Mouse (Mus musculus) layer of hippocampus, adult 9-10 months (tissue): ENCODE results near the gene Rabgef1.

Source experiments
- DNase-seq: peaks from one replicate; pipeline ENCODE4 v3.0.0; 2022; ENCODE audit warnings: low spot score

Gene Rabgef1

GRCm38 (mm10) chr5:130171423-130171954 lies at the start of gene Rabgef1:
Gene Rabgef1, plus strand, starts transcription at chr5:130171798.
- DNase-seq, result peak; percentile 79

- DNase-seq, result no peak
These were observed 49.2 kb upstream of the Rabgef1 start for GRCm38 (mm10) chr5:130122355-130122754.

- no peak for DNase-seq
These were observed 47.3 kb upstream of the Rabgef1 start for GRCm38 (mm10) chr5:130124271-130124670.

- no peak for DNase-seq
These were observed 42.7 kb upstream of the Rabgef1 start for GRCm38 (mm10) chr5:130128686-130129523.

- no peak for DNase-seq
These were observed 42.1 kb upstream of the Rabgef1 start for GRCm38 (mm10) chr5:130129524-130129793.

GRCm38 (mm10) chr5:130136597-130136996 lies 35.0 kb upstream of the Rabgef1 start:
- DNase-seq, result no peak

- peak; percentile 84 for DNase-seq
These were observed 32.2 kb upstream of the Rabgef1 start for GRCm38 (mm10) chr5:130139393-130139792.

- DNase-seq, result no peak
These were observed 30.5 kb upstream of the Rabgef1 start for GRCm38 (mm10) chr5:130141138-130141537.

- DNase-seq, result no peak
These were observed 29.6 kb upstream of the Rabgef1 start for GRCm38 (mm10) chr5:130142041-130142440.

GRCm38 (mm10) chr5:130143101-130143500 lies 28.5 kb upstream of the Rabgef1 start:
- no peak for DNase-seq

- no peak for DNase-seq
These were observed 27.6 kb upstream of the Rabgef1 start for GRCm38 (mm10) chr5:130143977-130144333.

GRCm38 (mm10) chr5:130144334-130145312 lies 27.0 kb upstream of the Rabgef1 start, which contains the start of gene Kctd7:
Gene Kctd7, plus strand, starts transcription at chr5:130144861.
- DNase-seq, result peak; percentile 98

GRCm38 (mm10) chr5:130145961-130146360 lies 25.6 kb upstream of the Rabgef1 start:
- DNase-seq, result no peak

GRCm38 (mm10) chr5:130149726-130150310 lies 21.8 kb upstream of the Rabgef1 start:
- no peak for DNase-seq

- no peak for DNase-seq
These were observed 17.3 kb upstream of the Rabgef1 start for GRCm38 (mm10) chr5:130154286-130154685.

GRCm38 (mm10) chr5:130158545-130158944 lies 13.1 kb upstream of the Rabgef1 start:
- DNase-seq, result no peak

GRCm38 (mm10) chr5:130159761-130160201 lies 11.8 kb upstream of the Rabgef1 start:
- DNase-seq, result no peak

GRCm38 (mm10) chr5:130163670-130164069 lies 7.9 kb upstream of the Rabgef1 start:
- peak; percentile 56 for DNase-seq

GRCm38 (mm10) chr5:130165213-130165612 lies 6.4 kb upstream of the Rabgef1 start:
- no peak for DNase-seq

GRCm38 (mm10) chr5:130169109-130169508 lies 2.5 kb upstream of the Rabgef1 start:
- DNase-seq, result no peak

- DNase-seq, result no peak
These were observed 754 bp upstream of the Rabgef1 start for GRCm38 (mm10) chr5:130170666-130171422.
